Mouse (Mus musculus): ENCODE measurements around the gene Tirap.

The Tirap gene

GRCm38 (mm10) chr9:35199772-35200471 lies at the start of gene Tirap, which contains the start of gene Srpr:
Gene Tirap, minus strand, starts transcription at chr9:35200291.
Gene Srpr, plus strand, starts transcription at chr9:35200175.
- DNase-seq (ENCODE audit: low spot score) = peak; percentile 78

DNA sequence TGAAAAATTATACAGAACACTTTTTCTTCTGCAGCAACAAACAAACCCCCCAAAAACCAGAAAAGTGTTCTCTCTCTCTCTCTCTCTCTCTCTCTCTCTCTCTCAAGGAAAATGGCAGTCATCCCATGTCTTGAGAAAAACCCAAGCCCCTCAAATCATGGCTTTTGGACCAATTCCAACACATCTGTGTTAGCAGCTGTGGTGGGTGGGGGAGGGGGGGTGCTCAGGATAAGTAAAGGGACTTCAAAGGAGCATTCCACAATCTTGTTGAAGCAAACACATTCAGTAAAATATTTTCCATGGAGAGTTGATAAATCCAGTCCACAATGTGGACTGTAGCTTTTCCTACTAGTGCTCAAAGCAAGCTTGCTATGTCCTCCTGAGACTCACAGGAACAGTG lies 49.4 kb upstream of the Tirap start:
- DNase-seq (ENCODE audit: low spot score) = no peak

- DNase-seq (ENCODE audit: low spot score) = no peak
Measured at GRCm38 (mm10) chr9:35247405-35247804, 47.3 kb upstream of the Tirap start.

GRCm38 (mm10) chr9:35239734-35240133 lies 39.6 kb upstream of the Tirap start:
- DNase-seq (ENCODE audit: low spot score) = no peak

DNA sequence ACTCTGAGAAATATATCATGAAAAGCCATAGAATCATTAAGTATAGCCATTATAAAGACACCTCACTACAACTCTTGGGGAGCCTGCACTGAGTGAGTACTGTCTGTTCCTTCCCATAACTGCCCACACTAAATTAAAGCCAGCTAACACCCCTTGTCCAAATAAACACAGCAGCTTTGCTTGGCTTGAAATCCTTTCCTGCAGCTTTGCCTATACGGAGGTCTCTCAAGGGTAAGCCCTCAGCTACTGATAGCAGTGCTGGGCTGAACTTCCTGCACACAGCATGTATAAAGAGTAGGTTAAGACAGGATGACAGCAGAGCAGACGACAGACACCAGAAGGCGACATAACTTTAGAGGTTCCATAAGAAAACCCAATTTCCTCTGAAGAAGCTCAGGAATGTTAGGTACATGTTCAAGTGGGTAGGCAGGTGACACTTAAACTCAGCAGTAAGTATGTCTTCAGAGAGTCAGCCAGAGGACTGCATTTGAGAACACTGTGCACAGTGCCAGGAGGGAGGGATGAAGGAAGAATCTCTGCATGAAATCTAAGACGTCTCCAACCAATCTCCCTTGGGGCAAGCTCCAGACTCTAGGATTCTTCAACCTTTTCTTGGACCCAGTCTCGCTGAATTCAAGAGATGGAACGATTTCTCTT lies 39.0 kb upstream of the Tirap start:
- no peak for DNase-seq (ENCODE audit: low spot score)

- no peak for DNase-seq (ENCODE audit: low spot score)
Measured at GRCm38 (mm10) chr9:35238371-35238770, 38.3 kb upstream of the Tirap start.

GRCm38 (mm10) chr9:35235996-35236395 lies 35.9 kb upstream of the Tirap start:
- no peak for DNase-seq (ENCODE audit: low spot score)

DNA sequence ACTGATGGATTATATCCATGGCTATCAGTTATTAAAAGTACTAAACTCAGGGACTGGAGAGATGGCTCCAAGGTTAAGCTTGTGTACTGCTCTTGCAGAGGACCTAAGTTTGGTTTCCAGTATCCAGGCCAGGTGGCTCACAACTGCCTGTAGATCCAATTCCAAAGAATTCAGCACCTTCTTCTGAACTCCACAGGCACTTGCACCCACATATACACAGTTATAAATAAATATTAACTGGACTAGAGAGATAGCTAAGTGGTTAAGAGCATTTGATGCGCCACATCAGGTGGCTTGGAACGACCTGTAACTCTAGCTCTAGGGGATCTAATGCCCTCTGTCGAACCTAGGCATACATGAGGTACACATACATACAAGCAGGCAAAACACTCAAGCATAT lies 28.6 kb upstream of the Tirap start:
- no peak for DNase-seq (ENCODE audit: low spot score)

DNA sequence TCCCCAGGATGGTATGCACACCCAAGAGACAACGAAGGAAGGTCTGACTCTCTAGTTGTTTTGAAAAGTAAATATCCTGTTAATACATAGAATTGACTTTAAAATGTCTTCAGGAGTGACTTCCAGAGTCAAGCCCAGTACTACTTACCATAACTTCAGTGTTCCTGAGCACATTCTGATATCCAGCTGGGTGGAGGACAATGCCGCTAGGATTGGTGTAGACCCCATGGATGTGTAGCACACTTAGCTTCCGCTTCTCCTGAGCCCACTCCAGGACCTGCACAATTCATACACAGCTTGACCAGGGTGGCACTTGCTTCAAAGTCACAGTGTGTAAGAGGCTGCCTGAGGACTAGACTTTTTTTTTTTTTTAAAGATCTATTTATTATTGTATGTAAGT lies 23.4 kb upstream of the Tirap start:
- DNase-seq (ENCODE audit: low spot score) = no peak

- DNase-seq (ENCODE audit: low spot score) = no peak
Measured at GRCm38 (mm10) chr9:35217963-35218362, 17.9 kb upstream of the Tirap start.

- no peak for DNase-seq (ENCODE audit: low spot score)
Measured at GRCm38 (mm10) chr9:35211573-35212511, 11.8 kb upstream of the Tirap start.

GRCm38 (mm10) chr9:35210542-35211474 lies 10.7 kb upstream of the Tirap start, which contains the start of gene Foxred1:
Gene Foxred1, minus strand, starts transcription at chr9:35211055.
- peak; percentile 100 for DNase-seq (ENCODE audit: low spot score)

DNA sequence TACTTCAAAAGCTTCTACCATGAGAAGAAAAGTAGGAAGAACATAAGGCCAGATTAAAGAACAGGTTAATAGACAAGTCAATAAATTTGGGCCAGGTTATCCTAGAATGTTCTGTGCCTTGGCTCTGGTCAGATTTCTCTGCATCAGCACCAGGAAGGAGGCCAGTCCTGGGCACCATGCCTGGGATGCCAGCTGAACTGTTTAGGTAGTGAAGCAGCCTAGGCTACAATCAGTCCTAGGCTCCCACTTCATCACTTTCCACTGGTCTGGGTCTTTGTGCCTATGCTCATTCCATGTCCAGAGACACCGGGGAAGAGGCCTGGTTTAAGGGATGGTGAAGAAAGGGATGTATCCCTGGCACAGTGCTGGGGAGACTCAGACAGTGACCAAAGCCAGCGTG lies 4.3 kb upstream of the Tirap start:
- no peak for DNase-seq (ENCODE audit: low spot score)

- DNase-seq (ENCODE audit: low spot score) = no peak
Measured at GRCm38 (mm10) chr9:35203536-35203935, 3.4 kb upstream of the Tirap start.

DNA sequence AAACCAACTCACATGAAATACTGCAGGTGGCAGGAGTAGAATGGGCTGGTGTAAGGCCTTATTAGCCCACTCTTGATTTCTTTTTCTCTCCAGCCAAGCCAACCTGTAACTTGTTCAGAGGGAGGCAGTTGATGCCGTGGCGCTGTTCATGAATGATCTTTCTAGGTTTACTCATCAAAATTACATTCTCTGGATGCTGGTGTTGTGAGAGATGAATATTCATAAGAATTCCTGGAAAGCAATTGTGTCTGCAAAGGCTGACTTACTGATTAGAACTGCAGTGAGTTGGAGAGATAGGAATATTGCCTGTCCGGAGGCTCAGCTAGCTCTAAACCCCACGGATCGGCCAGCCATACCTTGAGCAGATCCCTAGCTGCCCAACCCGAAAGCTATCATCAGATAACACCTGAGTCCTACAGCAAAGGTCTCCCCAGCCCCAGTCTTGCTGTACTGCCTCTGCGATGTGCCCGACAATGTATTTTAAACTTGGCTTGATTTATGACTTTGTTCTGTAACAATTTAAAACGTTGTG lies 504 bp upstream of the Tirap start:
- DNase-seq (ENCODE audit: low spot score) = no peak

DNA sequence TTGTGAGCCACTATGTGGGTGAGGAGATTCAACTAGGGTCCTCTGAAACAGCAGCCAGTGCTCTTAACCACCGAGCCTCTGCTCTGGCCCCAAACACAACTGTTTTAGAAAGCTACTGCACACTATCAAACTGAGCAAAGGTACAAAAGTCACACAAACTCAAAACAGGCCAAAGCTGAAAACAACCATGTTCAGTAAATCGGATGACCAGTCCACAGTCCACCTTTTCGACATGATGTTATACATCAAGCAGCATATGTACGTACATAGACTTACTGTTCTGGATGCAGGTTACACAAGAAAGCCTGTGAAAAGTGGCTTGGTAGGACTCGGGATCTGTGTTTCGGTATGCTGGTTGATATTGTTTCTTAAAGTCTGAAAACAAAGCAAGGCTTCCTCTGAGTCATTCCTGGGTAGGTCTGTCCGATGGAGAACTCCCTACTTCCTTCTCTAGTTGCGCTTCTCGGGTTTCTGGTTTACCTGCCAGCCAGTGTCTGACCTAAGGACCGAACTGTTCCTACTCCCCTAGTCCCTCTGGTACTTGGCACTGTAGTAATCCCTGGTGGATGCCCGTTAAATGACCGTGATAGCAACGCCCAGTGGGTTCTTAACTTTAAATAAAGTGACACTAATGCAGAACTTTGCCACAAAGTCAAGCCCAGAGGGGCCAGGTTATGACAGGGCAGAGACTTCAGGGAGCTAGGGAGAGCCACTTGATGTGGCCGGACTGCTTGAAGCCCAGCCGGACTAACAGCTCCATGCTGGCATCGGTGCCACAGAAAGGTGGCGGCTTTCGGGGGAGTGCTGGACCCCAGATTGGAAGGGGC lies 933 bp downstream of the Tirap start:
- no peak for DNase-seq (ENCODE audit: low spot score)

GRCm38 (mm10) chr9:35198351-35198750 lies 1.7 kb downstream of the Tirap start:
- DNase-seq (ENCODE audit: low spot score) = no peak

DNA sequence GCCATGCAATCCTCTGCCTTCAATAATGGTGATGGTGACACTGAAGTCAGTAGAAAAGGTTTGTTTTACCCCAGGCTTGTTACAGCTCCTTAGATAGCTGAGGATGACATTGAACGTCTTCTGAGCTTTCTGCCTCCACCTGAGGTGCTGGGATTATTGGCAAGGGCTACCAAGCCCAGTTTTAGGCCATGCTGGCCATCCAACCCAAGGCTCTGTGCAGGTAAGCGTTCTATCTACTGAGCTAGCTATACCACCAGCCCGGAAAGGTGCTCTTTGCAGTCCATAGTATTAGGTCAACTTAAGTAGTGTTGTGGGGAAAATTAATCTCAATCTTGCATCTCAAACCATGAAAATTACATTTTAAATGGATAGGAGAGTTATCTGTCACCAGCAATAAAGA lies 2.5 kb downstream of the Tirap start:
- no peak for DNase-seq (ENCODE audit: low spot score)

GRCm38 (mm10) chr9:35194048-35194447 lies 6.0 kb downstream of the Tirap start:
- DNase-seq (ENCODE audit: low spot score) = no peak

- no peak for DNase-seq (ENCODE audit: low spot score)
Measured at GRCm38 (mm10) chr9:35192983-35193542, 7.0 kb downstream of the Tirap start.
